23 mouse cellular contexts compared by ENCODE assay signal in the genomic region with DNA sequence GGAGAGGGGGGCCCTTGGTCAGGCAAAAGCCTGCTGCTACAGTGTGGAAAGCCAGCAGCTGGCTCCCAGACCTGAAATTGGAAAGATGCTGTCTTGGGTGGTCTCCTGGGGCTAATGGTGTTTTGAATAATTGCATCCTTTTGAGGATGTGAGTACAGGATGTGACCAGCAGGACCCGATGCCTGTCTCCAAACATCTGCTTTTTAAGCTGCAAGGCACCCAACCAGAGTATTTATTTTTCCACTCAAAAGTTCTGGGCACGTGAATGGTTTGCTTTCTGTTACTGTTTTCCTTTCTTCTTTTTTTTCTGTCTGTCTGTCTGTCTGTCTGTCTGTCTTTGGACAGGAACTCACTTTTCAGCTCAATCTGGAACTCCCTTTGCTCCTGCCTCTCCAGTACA. TPM values are rescaled to one million over a fixed set of nuclear protein-coding genes. Genes with fewer than 3 reads are reported as not detected.
"Had no signal": no experiment of that assay in that cellular context is flagged by ENCODE, and none has a peak within 500 bp of the region (broad histone marks: within the 10 kb centered on the region; RNA-seq: fewer than 3 reads in every experiment).

No protein-coding gene starts in this region.

- H3K36me3 ChIP-seq: kidney, embryonic 15.5 days; limb, embryonic 12.5 days; midbrain, embryonic 10.5 days; neural tube, embryonic 12.5 days had no signal

- H3K4me3 ChIP-seq: kidney, embryonic 15.5 days; limb, embryonic 12.5 days; midbrain, embryonic 10.5 days; myocyte; neural tube, embryonic 12.5 days had no signal

- H3K27ac ChIP-seq: kidney, embryonic 15.5 days; limb, embryonic 12.5 days; liver, embryonic 14.5 days; neural tube, embryonic 12.5 days had no signal

- H3K9me3 ChIP-seq: kidney, embryonic 15.5 days; limb, embryonic 12.5 days; midbrain, embryonic 10.5 days; neural tube, embryonic 12.5 days had no signal

- H3K4me2 ChIP-seq: kidney, embryonic 15.5 days; limb, embryonic 12.5 days; neural tube, embryonic 12.5 days had no signal

- H3K4me1 ChIP-seq: limb, embryonic 12.5 days; neural tube, embryonic 12.5 days had no signal

- DNase-seq: kidney, adult 2 months; kidney, postnatal 14 days; liver; lung, adult 2 months; lung, postnatal 36 days; midbrain, embryonic 14.5 days; retina, postnatal 1 day; right cerebral cortex, postnatal 14 days; thymus, postnatal 4 days had no signal

- H3K27me3 ChIP-seq: neural tube, embryonic 12.5 days had no signal

- ATAC-seq: intestine, embryonic 16.5 days; lung, postnatal 0 days had no signal

- H3K9ac ChIP-seq: kidney, embryonic 15.5 days; limb, embryonic 12.5 days; liver, embryonic 14.5 days; neural tube, embryonic 12.5 days had no signal

RNA-seq across cellular contexts. Expression of a gene that starts 6.1 kb away (rescaled TPM):
- polyA plus RNA-seq: kidney, embryonic 15.5 days; large intestine, adult 2 months; limb, embryonic 12.5 days; lung, postnatal 0 days; midbrain, embryonic 10.5 days; midbrain, embryonic 14.5 days; myocyte; neural tube, embryonic 12.5 days had no signal

RNA-seq across cellular contexts. Expression of a gene that starts 15.0 kb away (rescaled TPM):
- total RNA-seq: left cerebral cortex, adult 18-20 months; left cerebral cortex, postnatal 14 days had no signal
- polyA plus RNA-seq: midbrain, embryonic 14.5 days; myocyte had no signal

RNA-seq across cellular contexts. Expression of a gene that starts 27.6 kb away (rescaled TPM):
- total RNA-seq: layer of hippocampus, adult 8-10 months; layer of hippocampus, postnatal 14 days; left cerebral cortex, adult 18-20 months; left cerebral cortex, postnatal 14 days; megakaryocyte progenitor cell, adult 5-6 weeks had no signal
- polyA plus RNA-seq: limb, embryonic 12.5 days; liver, embryonic 14.5 days; lung, adult 2 months; lung, postnatal 0 days; midbrain, embryonic 10.5 days; midbrain, embryonic 14.5 days; neural tube, embryonic 12.5 days had no signal

RNA-seq across cellular contexts. Expression of a gene that starts 48.6 kb away (rescaled TPM):
- total RNA-seq: layer of hippocampus, adult 8-10 months; layer of hippocampus, postnatal 14 days; left cerebral cortex, adult 18-20 months; left cerebral cortex, postnatal 14 days; megakaryocyte progenitor cell, adult 5-6 weeks had no signal
- polyA plus RNA-seq: limb, embryonic 12.5 days; liver, embryonic 14.5 days; midbrain, embryonic 10.5 days; midbrain, embryonic 14.5 days; myocyte; neural tube, embryonic 12.5 days had no signal
